Mouse (Mus musculus) urinary bladder, postnatal 36 days (tissue): Measurements from ENCODE around the gene Camk1d.
"Not testable (repeated sequence)": the region's sequence is repeated elsewhere in the genome, so short reads cannot be mapped to it uniquely, and the experiment has no call there.

ENCODE experiments used
- DNase-seq, 2 experiments: peaks; one replicate each; pipeline ENCODE4 v3.0.0; 2022; ENCODE audit warnings: low spot score in 2 of 2, mixed read lengths in 1 of 2

Gene Camk1d

DNA sequence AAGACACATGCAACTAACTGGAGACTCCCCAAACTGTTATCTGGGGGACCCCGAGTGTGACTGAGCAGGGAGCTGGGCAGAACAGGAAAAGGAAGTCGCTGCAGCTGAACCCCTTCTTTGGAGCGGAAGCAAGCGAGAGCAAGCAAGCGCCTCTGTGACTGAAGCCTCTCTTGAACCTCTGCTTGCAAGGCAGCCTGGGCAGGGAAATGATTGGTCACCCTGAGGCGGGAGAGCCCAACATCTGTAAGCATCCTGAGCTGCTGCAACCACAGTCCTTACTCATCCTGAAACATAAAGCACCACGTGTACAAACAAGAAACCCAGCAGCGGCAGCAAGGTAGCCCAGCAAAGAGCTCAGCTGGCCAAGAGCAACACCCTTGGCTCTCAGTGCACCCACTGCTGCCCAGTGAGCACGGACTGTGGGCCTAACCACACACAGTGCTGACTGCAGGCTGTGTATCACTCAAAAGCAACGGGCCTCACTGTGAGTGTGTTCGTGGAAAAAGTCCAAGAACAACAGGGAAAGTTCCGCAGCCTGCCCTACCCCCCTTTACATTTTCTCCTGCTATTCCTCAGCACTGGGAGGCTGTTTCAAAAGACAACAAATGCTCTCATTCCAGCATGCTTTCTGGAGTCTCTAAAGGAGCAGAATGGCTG, 100.5 kb downstream of the Camk1d start:
- DNase-seq, result no peak

DNA sequence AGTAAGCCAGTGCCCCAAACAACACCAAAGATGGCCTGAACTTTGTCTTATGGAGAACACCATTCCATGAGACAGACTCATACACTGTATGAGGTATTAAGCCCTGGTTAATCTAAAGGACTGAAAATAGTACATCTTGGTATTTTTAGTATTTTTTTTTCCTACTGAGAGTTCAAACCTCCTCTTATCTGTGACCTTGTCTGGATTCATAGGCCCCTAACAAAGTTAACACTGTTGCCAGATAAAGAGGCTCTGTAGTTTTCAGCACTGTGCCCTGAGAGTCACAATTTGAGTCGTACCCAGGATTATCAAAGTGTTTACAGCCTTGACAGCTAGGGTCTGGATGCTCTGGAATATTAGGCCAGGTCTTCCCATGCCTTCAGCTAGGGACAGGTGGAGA, 102.7 kb downstream of the Camk1d start:
- no peak for DNase-seq

DNA sequence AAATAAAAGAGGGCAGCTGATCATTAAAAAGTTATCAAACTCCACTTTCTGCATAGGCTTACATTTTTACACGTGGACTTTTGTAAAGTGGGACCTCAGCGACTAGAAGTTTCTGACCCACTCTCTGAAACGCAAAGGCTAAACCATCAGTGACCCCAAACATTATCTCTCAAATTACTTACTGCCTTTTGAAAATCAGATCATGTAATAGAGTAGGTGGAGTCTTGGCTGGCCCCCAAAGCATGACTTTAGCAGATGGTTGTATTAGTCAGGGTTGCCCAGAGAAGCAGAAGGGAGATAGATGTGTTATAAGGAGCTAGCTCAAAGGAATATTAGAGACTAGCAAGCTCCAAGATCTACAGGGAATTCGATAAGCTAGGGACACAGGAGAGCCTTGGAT, 103.8 kb downstream of the Camk1d start:
- DNase-seq, result peak in 1 of 2 experiments; percentile 26

DNA sequence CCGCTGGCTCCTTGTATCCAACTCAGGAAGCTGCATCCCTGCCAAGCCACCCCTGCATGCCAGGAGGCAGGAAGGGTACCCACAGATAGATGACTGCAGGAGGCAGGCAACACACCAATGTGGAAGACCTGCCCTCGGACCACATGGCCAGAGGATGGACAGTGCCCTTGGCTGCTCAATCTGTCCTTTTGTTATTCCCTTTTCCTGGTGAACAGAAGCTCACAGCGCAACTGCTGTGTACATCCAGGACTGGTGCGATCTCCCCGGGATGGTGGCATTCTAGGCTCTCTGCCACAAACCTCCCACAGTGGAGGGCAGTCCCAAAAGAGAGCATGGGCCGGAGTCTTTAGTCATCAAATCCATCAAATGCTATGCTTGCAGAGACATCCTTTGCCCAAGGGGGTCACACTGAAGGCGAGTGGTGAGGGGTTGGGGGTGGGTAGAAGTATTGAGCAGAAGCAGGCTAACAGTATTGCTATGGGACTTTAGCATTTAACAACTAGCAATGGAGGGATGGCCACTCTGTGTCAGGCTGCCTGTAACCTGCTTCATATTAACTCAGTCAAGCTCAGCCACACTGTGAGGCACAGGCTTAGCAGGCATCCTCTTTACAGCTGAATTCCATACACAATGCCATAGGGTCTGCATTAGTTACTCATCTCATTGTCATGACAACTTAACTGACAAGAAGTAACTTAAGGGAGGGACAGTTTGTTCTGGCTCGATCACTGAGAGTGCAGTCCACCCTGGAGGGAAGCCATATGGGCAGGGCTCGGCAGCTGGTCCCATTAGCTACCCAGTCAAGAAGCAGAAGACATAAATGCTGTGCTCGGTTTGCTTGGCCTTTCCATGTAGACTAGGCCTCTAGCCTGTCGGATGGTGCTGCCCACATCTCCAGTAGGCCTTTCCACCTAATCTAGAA, 106.1 kb downstream of the Camk1d start:
- DNase-seq, result no peak

DNA sequence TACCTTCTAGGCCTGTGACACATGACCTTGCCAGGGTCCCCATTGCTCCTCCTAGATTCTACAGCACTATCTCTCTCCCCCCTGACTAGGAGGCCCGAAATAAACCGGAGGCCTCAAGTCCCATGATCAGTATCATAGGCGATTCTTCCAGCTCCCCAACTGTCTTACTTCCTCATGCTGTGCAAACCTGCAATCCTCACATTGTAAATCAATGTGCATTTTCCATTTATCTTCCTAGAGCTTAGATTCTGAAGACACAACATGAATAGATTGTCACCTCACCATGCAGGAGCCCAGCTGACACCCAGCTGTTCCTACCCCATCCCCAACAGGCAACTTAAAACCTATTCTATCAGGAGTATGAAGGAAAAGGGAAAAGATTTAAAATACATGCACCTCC, 108.5 kb downstream of the Camk1d start:
- DNase-seq, result no peak

DNA sequence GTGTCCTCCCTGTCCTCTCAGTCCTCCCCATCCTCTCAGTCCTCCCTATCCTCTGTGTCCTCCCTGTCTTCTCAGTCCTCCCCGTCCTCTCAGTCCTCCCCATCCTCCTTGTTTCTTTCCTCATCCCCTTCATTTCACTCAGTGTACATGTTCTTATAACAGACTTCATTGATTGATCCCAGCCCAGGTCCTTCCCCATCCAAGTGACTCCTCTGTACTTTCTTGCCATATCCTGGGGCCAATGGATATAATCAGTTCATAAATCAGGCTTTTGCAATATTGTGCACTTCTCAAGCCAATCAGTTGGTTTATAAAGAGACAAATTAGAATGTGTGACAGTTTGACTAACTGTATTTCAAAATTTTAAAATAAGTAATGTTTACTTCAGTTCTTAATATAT, 112.3 kb downstream of the Camk1d start:
- DNase-seq, result no peak

DNA sequence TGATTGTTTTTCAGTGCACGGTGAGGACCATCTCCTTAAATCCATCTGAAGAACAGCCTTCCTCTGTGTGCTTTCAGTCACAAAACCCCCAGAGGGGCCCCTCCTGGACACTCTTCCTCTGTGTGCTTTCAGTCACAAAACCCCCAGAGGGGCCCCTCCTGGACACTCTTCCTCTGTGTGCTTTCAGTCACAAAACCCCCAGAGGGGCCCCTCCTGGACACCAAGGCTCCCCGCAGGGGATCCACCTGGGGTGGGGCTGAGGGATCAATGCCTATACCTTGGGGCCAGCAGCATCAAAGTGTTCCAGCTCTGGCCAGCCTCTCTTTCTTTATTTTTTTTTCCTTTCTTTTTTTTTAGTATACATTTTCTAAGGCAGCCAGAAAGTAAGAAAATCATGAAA, 113.1 kb downstream of the Camk1d start:
- not testable (repeated sequence) for DNase-seq

DNA sequence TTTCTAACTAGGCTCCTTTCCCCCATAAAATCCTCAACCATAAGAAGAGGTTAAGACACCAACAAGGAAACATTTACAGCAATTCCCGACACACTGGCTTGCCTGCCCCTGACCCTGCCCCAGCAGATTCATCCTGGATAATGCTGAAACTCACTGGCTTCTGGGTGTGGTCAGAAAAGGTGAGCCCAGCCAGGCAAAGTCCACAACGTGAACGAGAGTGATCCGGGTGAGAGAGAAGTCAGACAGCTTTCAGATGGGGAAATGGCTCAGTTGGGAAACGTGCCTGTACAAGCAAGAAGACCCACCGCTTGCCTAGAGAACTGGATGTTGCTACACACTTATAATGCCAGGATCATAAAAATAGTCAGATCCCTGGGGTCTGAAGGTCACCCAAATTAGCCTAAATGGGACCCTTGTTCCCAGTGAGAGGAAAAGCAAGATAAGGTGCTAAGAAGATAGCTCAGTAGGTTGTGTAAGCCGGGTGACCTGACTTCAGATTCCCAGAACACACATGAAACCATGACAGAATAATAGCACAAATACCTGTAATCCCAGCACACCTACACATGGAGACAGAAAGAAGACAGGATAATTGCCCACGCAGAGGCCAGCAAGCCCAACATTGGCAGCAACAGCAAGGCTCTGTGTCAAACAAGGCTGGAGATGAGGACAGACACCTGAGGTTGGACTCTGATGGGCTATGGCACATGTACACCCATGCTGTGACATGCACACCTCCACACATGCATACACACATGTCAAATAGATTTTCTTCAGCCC, 113.9 kb downstream of the Camk1d start:
- no peak for DNase-seq

DNA sequence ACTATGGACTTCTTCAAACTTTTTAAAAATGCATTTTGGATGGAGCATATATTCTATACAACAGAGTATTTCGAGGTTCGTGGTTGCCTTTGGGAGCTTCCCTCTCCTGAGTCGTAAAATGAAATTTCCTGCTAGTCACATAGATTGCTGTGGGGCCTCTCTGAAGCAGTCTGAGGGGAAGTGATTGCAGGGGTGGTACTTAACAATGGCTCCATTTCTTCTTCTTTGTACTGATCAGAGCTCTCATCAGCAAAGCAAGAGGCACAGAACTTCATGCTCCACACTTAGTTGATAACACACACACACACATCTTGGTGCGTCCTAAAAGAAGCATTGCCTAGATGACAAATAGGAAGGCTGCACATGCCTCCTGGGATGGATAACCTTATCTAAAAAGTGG, 114.6 kb downstream of the Camk1d start:
- DNase-seq, result no peak

DNA sequence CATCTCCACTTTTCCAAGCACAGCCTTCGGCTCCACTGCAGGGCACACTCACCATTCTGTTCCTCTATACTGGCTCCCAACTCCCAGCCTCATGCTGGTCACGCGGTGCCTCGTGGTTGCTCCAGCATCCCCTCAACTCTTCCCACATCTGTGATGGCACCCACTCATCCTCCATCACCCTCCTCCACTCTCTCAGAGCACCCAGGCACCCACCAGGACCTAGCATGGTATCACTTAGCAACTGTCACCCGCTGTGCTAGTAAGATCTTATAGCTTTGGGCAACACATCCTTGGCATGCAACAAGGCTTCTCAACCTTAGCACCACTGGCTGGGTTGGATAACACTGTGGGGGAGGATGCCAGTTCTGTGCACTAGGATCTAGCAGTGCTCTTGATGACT, 115.8 kb downstream of the Camk1d start:
- no peak for DNase-seq

DNA sequence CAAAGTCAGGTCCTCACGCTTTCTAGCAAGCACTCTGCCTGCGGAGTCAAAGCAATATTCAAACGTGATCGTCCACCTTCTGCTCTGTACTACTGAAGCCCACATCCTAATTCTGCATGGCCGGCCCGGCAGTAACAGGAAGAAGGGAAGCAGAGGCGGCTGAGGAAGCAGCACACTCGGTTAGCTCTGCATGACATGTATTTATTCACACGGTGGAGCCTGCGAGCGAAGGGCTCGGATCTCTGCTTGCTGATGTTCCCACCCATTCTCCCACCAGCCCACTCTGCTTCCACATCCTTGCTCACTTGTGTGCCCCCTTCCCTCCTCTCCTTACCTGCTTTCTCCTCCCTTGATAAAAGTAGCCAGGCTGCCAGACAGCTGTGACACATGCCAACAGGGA, 117.4 kb downstream of the Camk1d start:
- no peak for DNase-seq

DNA sequence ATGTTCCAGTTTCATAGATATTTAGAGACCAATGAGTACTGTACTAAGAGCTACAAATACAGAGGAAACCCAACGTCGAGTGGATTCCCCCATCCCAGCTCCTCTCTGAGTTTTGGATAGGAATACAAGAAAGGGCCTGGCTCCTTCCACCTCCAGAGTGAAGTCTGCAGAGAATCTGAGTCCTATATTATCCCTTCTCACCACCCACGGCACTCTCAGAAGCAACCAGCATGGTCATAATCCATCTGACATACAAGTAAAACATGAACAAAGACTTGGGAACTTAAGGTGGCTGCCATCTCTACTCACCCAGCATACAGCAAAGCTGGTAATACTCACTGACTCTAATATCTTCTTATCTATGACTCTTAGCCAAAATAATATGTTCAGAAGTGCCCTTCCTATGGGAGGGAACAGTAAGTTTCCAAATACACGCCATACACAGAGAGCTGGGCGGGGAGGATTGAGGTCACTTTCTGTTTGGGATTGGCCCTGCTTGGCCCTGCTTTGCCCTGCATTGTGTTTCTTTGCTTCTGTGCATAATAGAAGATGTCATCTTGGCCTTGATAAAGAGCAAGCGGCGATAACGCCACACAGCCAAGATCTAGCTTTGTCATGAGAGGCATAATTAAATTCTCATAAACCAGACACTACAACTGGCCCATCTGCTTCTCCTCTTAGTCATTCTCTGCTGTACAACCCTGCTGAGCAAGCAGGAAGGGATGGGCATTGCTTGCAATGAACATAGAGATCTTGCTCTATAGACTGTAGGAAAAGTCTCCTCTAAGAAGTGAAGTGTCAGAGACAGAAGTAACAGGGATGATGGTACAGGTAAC, 118.7 kb downstream of the Camk1d start:
- no peak for DNase-seq

DNA sequence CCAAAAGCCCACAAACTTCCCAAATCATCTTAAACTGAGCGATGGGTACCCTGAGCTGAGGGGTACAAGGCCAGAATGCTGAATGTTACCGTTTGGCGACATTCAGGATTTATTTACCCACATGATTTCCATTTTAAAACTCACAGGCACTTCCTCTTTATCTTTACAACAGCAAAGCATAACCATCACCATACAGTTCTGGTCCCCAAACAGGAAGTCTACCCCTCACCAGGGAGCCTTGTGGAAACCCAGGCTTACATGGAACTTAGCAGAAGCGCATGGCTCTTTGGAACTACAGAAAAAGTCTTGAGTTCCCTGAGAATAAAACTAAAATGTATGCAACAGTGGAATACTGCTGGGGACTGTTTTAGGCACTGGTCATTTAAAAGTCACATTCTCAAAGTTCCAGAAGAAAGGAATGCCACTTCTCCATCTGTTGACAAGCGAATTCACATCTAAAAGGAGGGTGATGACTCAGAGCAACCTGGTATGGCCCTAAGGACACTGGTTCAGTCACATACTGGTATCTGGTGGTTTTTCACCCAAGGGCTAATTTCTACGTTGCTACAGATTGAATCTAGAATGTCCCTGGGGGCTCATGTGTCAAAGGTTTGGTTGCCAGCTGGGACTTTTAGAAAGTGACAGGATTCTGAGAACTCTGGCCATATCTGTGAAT, 121.7 kb downstream of the Camk1d start:
- DNase-seq, result no peak

DNA sequence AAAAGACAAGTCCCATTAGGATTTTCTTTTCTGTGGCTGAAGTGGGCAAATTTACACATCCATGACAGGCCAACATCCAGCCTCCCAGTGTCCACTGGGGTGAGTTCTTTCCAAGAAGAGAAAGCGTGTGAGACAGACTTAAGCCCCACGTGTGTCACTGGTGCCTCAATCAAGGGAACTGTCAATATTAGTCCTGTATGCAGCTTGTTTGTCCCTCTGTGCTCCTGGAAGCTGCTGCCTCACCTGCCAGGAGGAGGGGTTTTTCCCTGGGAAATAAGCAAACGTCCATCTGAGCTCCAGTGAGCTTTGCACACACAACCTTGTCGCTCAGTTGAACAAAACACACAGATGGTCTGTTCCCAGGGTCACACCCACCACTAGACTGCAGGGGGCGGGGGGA, 124.2 kb downstream of the Camk1d start:
- DNase-seq, result no peak

DNA sequence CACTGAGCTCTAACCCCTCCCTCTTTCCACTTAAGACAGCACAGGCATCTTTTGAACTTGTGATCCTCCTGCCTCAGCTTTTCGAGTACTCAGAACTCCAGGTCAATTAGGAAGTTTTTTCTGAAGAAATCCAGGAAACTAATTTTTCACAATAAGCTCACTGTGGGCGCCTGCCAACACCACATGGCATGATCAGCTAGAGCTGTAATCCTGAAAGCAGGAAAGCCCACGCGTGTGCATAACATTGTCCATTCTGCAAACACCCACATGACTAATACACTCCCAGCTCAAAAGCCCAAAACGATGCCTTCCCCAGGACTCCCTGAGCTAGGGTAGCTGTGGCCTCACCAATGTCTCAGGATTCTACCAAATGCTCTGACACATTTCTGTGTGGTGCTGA, 125.2 kb downstream of the Camk1d start:
- DNase-seq, result no peak

DNA sequence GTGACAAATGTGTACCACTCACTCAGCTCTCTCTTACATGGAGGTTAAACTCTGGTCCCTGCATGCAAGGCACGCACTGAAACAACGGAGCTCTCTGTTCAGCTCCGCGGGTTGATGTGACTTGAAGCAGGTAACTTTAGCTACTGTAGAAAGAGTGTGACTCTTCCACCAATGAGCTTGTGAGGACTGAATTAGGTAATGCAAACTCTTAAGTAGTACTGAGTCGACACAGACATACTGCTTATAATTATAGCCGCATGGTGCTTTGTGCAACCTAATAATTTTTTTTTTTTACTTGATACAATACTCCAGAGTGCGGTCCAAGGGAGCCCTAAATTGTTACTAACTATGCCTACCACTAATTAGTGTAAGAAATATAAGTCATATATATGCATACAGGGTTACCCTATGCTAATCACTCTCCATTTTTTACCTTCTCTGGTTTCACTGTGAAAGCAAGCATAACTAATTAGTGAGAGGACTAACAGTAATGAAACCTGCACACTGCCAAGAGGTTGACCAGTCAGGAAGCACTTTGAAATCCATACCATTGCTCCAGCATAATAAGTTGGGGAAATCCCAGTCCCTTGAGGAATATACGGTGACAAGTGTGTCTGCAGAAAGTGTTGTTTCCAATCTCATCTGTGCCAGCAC, 125.9 kb downstream of the Camk1d start:
- no peak for DNase-seq

DNA sequence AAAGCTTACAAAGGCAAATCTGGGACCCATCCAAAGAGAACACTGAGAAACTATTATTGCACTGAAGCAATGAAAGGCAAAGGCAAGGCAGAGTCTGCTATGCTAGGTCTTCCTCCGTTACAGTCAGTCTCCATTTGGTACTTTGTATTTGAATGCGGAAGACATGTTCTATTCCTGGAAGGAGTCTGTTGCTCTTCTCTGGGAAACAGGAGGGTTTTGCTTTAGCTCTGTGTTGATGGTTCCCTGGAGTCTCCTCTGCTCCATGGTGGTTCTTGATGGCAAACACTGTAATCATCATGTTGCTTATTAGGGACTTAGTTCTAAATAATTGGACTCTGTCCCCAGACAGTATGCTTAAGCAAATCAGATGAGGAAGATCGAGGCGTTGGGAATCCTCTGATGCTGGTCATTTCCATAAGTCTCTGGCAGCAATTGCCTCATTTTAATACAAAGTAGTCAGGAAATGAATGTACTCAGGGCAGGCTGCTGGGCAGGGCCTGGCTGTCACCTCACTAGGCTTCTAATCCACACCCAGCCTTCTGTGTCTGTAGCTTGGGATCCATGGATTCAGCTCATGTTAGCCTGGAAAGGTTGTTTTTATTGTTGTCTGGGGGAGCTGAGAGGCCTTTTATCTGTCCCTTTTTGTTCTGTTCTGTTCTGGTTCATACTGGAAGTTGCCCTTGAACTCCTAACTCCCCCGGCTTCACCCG, 129.8 kb downstream of the Camk1d start:
- no peak for DNase-seq

DNA sequence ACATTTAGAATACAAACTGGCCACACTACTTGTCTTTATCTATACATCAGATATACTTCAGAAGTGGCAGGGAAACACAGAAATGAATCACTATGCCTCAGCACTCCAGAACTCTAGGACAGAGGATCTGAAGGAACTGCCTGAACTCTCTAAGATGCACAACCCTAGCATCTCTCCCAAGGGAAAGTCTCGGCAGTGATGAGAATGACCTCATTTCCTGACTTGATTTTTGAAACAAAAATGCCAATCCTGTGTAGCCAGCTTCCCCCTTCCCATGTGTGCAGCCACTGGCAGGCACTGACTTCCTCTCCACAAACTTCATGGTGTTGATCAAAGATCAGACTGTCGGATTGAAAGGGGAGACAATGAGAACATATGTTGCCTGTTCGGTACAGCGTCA, 134.9 kb downstream of the Camk1d start:
- no peak for DNase-seq

DNA sequence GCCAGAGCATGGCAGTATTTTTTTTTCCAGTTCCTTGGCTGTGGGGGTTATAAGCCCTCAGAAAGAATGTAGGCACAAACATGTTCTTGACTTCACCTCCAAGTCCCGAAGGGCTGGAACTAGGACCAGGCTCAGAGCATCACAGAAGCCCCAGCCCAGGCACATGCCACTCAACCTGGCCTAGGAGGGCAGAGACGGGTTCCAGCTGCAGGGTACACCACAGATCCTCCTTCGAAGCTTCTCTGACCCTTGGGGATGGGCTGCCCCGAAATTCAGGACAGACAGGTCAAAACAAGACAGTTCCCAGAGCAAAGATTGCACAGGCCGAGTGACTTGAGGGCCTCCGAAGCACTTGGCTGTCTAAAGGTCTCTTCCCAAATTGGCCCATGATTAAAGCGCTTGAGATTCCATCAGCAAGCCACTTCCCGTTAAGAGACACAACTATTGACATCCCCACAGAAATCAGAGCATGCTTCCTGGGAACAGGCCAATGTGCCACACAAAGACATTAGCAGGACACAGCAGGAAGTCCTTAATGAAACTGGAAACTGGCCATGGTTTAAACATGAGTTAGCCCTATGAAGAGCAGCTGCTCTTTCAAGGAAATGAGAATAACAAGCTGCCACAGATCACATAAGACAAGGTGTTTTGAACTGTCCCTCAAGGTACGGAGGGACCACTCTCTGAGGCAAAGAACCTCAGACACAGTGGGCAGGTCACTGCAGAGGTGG, 136.8 kb downstream of the Camk1d start:
- DNase-seq, result no peak
